7 mouse cellular contexts compared by ENCODE assay signal in genomic region chr4:63213907-63214621, GRCm38 (mm10). TPM values are rescaled to one million over a fixed set of nuclear protein-coding genes. Genes with fewer than 3 reads are reported as not detected.
DNase-seq lines count a peak whose midpoint lies in the region; ATAC-seq and TF ChIP-seq lines count a peak whose summit lies in the region.

TSS of gene Col27a1 (plus strand) at chr4:63214004.

- peak within 1 kb of the TSS; percentile 100 for H3K4me2 ChIP-seq in hindbrain, postnatal 0 days (ENCODE audit: low read depth, low read length)
- peak within 1 kb of the TSS; percentile 100 for H3K4me2 ChIP-seq in midbrain, embryonic 11.5 days

- no peak for ATAC-seq in hindbrain, postnatal 0 days
- ATAC-seq in midbrain, embryonic 11.5 days (ENCODE audit: low FRiP score), result peak; percentile 33; the same call in 1 of the 2 replicates

- H3K36me3 ChIP-seq in hindbrain, postnatal 0 days (ENCODE audit: insufficient read depth, low read length), result no peaks in the 10 kb centered on the region
- no peaks in the 10 kb centered on the region for H3K36me3 ChIP-seq in midbrain, embryonic 11.5 days (ENCODE audit: control insufficient read depth, insufficient read depth, low read length)

- peak within 1 kb of the TSS; percentile 55 for H3K4me3 ChIP-seq in hindbrain, postnatal 0 days (ENCODE audit: low read length)
- H3K4me3 ChIP-seq in midbrain, embryonic 11.5 days (ENCODE audit: low read depth, low read length), result peak within 1 kb of the TSS; percentile 38

- WGBS in hindbrain, postnatal 0 days, result under 1% methylated on average over 58 of the region's 61 CpGs
- WGBS in midbrain, embryonic 11.5 days, result under 1% methylated on average over 56 of the region's 61 CpGs

- peak within 1 kb of the TSS; percentile 5; the same call in 1 of the 2 replicates for H3K9ac ChIP-seq in hindbrain, postnatal 0 days (replicated peaks; ENCODE audit: low read length)
- H3K9ac ChIP-seq in midbrain, embryonic 11.5 days (ENCODE audit: low read length), result peak within 1 kb of the TSS; percentile 36; the same call in 1 of the 2 replicates

- H3K9me3 ChIP-seq in hindbrain, postnatal 0 days (ENCODE audit: low read length), result no peaks in the 10 kb centered on the region
- no peaks in the 10 kb centered on the region for H3K9me3 ChIP-seq in midbrain, embryonic 11.5 days (ENCODE audit: control insufficient read depth, low read length)

- DNase-seq in ovary, postnatal 36 days (ENCODE audit: low spot score), result peak; percentile 28
- no peak for DNase-seq in ovary, postnatal 10 days (ENCODE audit: low spot score)
- DNase-seq in embryo, embryonic 10.5 days (ENCODE audit: low spot score), result peak; percentile 74
- DNase-seq in hindbrain, postnatal 0 days (ENCODE audit: low spot score), result no peak
- DNase-seq in midbrain, embryonic 11.5 days (ENCODE audit: low spot score, missing footprints), result peak; percentile 96
- DNase-seq in thymus, postnatal 4 days, result peak; percentile 69
- no peak for DNase-seq in testis, postnatal 10 days (ENCODE audit: low spot score)

- H3K4me1 ChIP-seq in hindbrain, postnatal 0 days (ENCODE audit: insufficient read depth, low read length), result peaks cover 7% of the 10 kb centered on the region; the same call in 1 of the 2 replicates
- peaks cover 14% of the 10 kb centered on the region for H3K4me1 ChIP-seq in midbrain, embryonic 11.5 days (ENCODE audit: control insufficient read depth, insufficient read depth, low read length)

- no peak within 1 kb of the TSS for H3K27ac ChIP-seq in hindbrain, postnatal 0 days
- no peak within 1 kb of the TSS for H3K27ac ChIP-seq in midbrain, embryonic 11.5 days (ENCODE audit: low read depth, low read length)

- TF ChIP-seq CTCF in hindbrain, postnatal 0 days (IDR thresholded peaks at IDR 0.05; ENCODE audit: low read depth), result no peak

- peaks cover 24% of the 10 kb centered on the region for H3K27me3 ChIP-seq in hindbrain, postnatal 0 days (ENCODE audit: insufficient read depth, low read length)
- H3K27me3 ChIP-seq in midbrain, embryonic 11.5 days (ENCODE audit: control insufficient read depth, insufficient read depth, low read length), result peaks cover 31% of the 10 kb centered on the region

RNA-seq across cellular contexts. Expression of gene Col27a1, which starts in this region (rescaled TPM):
- total RNA-seq in hindbrain, postnatal 0 days (2014; rRNA removed), result 5.8 and 9.5 TPM in 2 replicates
- polyA plus RNA-seq in hindbrain, postnatal 0 days (2015; fragmentation: Nextera tagmentation; extraction: Ambion mirVana), result 1.4 and 1.9 TPM in 2 replicates
- 1.9 and 2.3 TPM in 2 replicates for polyA plus RNA-seq in midbrain, embryonic 11.5 days (2014; fragmentation: Nextera tagmentation; extraction: Ambion mirVana)

Comparison
In these comparisons a context has a peak if more than half of its experiments do, and no peak if none do; other contexts are left out.
1. DNase-seq: peak in ovary, postnatal 36 days (single experiment), embryo, embryonic 10.5 days (single experiment), midbrain, embryonic 11.5 days (single experiment) and thymus, postnatal 4 days (single experiment); none in ovary, postnatal 10 days (single experiment), hindbrain, postnatal 0 days (single experiment) and testis, postnatal 10 days (single experiment).